Mouse (Mus musculus) frontal cortex, postnatal 36 days (tissue): Measurements from ENCODE around the gene Aldh1l1.

Source experiments
- DNase-seq, 2 experiments: peaks; one replicate each; pipeline ENCODE4 v3.0.0; 2022; ENCODE audit warnings: low spot score in 2 of 2

The Aldh1l1 gene

GRCm38 (mm10) chr6:90588113-90588512, 101.9 kb downstream of the Aldh1l1 start:
- DNase-seq, result no peak

GRCm38 (mm10) chr6:90590707-90591106, 104.5 kb downstream of the Aldh1l1 start:
- DNase-seq, result peak in 1 of 2 experiments; percentile 38

GRCm38 (mm10) chr6:90594972-90595371, 108.7 kb downstream of the Aldh1l1 start:
- no peak for DNase-seq

GRCm38 (mm10) chr6:90597060-90597459, 110.8 kb downstream of the Aldh1l1 start:
- DNase-seq, result no peak

DNA sequence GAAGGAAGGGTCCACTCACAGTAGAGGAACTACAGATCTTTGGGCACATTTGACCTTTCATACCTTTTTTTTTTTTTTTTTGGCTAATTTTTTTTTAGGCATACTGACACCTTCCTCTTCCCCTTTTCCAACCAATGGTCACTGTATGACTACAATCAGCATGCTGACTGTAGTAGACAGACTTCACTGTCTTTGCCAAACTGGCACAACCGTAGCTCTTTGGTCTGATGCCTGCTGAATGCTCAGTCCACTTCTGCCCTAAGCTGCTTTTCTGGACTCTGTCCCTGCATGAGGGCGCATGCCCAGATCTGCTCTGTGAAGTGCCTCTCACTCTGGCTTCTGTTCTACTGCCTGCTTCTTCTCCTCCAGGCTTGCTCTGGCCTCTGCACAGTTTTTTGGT, 111.4 kb downstream of the Aldh1l1 start:
- peak in 1 of 2 experiments; percentile 46 for DNase-seq

DNA sequence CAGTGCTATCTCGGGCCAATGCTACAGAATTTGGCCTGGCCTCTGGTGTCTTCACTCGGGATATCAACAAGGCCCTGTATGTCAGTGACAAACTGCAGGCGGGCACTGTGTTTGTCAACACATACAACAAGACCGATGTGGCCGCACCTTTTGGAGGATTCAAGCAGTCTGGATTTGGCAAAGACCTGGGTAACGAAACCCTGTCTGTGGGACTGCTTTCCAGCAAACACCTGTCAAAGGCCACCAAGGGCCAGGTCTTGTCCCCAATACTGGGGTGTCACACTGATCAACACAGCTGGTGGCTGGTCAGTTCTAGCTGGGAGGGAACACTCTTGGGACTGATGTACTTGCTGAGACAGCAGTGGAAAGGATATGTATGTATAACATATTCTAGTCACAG, 112.0 kb downstream of the Aldh1l1 start:
- no peak for DNase-seq

DNA sequence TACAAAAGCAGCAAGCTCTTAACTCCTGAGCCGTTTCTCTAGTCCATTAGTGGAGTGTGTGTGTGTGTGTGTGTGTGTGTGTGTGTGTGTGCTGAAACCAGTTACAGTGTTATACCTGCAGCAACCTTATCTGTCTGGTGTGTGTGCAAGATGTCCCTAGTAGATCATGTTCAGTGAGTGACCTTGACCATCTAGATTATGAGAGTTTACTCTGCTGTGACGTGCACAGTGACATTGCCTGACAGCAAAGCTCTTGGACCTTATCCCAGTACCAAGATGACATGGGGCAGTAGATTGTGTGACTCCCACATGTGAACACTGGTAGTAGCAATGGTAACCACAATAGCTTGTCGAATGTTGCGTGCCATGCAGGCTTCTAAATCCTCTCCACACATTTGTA, 114.1 kb downstream of the Aldh1l1 start:
- DNase-seq, result no peak

DNA sequence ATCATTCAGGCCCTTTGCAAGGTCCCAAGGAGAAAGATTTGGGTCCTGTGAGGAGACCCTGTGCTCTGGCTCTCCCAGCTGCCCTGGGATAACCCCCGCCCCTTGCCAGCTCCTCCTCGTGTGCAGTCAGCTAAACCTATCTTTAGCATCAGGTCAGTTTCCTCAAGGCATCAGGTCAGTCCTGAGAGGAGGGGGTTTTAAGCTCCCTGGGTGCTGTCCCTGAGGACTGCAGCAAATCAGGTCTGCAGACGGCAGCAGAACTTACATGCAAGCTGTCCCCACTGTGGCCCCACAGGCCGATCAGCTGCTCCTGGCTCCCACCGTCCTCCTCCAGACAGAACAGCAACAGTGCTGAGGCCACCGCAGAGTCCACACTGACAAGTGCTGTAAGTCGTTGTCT, 115.5 kb downstream of the Aldh1l1 start:
- no peak for DNase-seq

GRCm38 (mm10) chr6:90602304-90602703, 116.1 kb downstream of the Aldh1l1 start:
- no peak for DNase-seq

DNA sequence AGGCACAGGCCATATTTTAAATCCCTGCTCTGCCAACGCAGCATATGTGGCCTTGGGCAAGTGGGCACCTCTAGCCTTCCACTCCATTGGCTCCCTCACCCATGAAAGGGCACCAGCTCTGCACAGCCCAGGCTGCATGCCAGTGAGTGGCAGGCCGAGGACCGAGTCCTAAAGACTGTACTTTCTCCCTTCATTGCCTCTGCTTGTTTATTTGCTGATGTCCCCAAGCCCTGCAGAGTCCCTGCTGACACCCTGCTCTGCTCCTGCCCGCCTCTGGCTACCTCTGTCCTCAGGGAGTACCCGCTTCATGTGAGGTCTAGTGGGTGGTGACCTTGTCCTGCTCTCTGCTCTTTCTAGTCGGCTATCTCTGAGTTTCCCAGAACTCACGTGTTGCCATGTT, 116.9 kb downstream of the Aldh1l1 start:
- no peak for DNase-seq

- DNase-seq, result no peak
Observed at GRCm38 (mm10) chr6:90604130-90604529, 117.9 kb downstream of the Aldh1l1 start.

GRCm38 (mm10) chr6:90604533-90605297, 118.5 kb downstream of the Aldh1l1 start, which contains the start of gene Slc41a3:
TSS of gene Slc41a3 (plus strand) at chr6:90604725.
- peak; percentile 87 for DNase-seq

DNA sequence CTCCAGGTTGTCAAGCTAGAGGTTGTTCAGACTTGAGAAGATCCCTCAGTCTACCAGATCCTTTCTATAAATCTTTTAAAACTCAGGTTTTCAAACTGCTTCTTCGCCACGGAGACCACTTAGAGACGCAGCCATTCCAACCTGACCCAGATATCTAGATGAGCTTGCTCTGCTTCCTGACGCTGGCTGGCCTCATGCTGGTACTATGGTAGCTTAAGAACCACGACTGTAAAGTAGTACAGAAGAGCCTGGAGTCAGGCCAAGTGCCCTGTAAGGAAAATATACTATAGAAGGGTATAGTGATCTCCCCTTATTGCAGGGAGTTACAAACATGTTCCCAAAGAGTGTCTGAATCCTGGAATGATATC, 119.1 kb downstream of the Aldh1l1 start:
- no peak for DNase-seq

GRCm38 (mm10) chr6:90606538-90606937, 120.3 kb downstream of the Aldh1l1 start:
- DNase-seq, result peak; percentile 44 to 63

GRCm38 (mm10) chr6:90607196-90607595, 121.0 kb downstream of the Aldh1l1 start:
- DNase-seq, result peak; percentile 44 to 61

DNA sequence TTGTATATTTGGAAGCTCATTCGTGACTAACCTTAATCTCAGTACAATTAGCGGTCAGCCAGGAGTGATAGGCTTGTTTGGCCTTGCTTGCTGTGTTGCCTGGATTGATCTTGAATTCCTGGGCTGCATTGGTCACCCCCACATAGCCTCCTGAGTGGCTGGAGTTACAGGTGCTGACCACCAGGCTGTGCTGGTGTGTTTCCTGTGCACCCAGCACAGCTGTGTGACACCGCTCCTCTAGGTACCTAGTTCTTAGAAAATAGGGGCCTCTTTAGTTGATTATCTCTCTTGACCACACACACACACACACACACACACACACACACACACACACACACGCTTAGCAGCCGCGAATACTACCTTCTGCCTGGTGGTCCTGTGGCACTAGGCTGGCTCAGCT, 122.0 kb downstream of the Aldh1l1 start:
- DNase-seq, result no peak

- DNase-seq, result no peak
Observed at GRCm38 (mm10) chr6:90610248-90610647, 124.0 kb downstream of the Aldh1l1 start.

DNA sequence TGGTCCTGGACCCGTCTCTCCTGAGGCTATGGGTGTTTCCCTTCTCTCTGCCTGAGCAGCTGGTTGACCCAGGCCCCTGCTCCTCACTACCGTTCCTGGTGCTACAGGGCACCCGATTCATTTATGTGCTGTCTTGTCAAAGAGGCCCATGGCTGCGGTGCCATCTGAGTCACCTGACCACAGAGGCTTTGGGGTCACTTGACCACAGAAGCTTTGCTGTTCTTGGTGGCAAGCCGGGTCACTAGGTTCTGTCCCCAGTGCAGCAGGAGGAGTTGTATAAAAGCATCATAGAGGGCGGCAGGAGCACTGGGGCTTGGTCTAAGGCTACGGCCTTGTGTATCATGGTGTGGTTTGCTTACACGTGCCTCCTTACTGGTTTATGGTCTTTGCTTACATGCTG, 127.0 kb downstream of the Aldh1l1 start:
- no peak for DNase-seq

- DNase-seq, result no peak
Observed at GRCm38 (mm10) chr6:90615362-90615761, 129.1 kb downstream of the Aldh1l1 start.

GRCm38 (mm10) chr6:90615991-90616390, 129.8 kb downstream of the Aldh1l1 start:
- no peak for DNase-seq

GRCm38 (mm10) chr6:90616481-90616880, 130.3 kb downstream of the Aldh1l1 start:
- no peak for DNase-seq

DNA sequence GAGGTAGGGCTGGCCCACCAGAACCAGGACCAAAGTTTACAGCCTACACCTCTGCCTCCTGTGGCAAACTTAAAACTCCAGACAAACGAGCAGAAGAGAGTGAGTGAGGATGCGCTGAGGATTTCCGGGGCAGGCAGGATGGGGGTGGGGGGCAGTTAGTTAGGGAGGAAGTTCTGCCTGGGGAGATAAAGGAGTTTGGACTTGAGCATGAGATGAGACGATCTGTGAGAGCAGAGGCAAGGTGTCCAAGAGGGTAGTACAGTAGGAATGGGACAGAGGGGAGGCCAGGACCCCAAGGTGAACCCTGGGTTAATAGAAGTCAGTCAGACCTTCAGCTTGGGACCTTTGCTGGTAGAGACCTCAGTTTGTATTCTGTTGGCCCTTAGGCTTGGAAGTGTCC, 132.0 kb downstream of the Aldh1l1 start:
- no peak for DNase-seq

DNA sequence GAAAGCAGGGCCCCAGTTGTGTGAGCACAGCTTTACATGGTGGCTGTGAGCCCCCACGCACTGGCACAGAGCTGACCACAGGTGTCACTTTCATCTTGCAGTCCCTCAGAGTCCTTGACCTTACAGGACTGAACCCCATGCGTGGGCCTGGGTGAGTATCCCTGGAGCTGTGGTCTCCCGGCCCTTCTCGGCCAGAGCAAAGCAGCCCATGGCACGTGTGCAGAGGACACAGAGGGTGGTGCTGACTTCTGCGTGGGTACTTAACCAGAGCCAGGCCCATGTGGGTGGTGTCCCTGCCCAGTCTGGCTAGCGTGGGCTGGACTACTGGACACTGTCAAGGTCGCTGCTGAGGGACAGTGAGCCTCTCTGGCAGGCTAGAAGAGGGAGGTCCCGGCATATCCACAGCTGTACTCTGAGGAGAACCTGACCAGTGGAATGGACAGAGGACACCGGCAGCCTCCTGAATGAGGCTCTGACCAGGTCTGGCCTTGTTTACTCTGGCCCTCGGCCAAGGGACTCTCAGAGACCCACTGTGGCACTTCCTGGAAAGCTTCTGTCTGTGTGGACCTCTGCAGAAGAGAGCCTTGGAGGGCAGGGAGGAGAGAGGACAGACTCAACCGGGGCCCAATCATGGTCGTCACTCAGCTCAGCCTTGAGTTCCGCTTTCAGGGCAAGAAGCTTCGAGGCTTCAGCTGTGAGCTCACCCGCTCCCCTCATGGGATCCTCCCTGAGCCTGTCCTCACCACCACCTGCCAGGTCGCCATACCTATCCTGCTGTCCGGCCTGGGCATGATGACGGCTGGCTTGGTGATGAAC, 132.8 kb downstream of the Aldh1l1 start:
- DNase-seq, result no peak
